Mouse (Mus musculus): Measurements from ENCODE around the gene Slc25a13. TPM values are rescaled to one million over a fixed set of nuclear protein-coding genes. Genes with fewer than 3 reads are reported as not detected.
A peak's percentile ranks its signal among the peaks of the same experiment; 100 is the strongest.

The Slc25a13 gene
- total RNA-seq, 2 experiments from 2014 or later, result 3.5 to 5.4 TPM

GRCm38 (mm10) chr6:6121904-6122303 is 95.1 kb downstream of the Slc25a13 start:
- no peak for DNase-seq (ENCODE audit: low spot score in 2 of 2)

GRCm38 (mm10) chr6:6120841-6121240 is 96.1 kb downstream of the Slc25a13 start:
- no peak for DNase-seq (ENCODE audit: low spot score in 2 of 2)

- no peak for DNase-seq (ENCODE audit: low spot score in 2 of 2)
Observed at GRCm38 (mm10) chr6:6115771-6116170, 101.2 kb downstream of the Slc25a13 start.

- DNase-seq (ENCODE audit: low spot score in 2 of 2), result no peak
Observed at GRCm38 (mm10) chr6:6113776-6114175, 103.2 kb downstream of the Slc25a13 start.

- DNase-seq (ENCODE audit: low spot score in 2 of 2), result no peak
Observed at GRCm38 (mm10) chr6:6112767-6113528, 104.0 kb downstream of the Slc25a13 start.

- peak in 1 of 2 experiments; percentile 16 for DNase-seq (ENCODE audit: low spot score in 2 of 2)
Observed at GRCm38 (mm10) chr6:6107419-6107966, 109.5 kb downstream of the Slc25a13 start.

GRCm38 (mm10) chr6:6105586-6105985 is 111.4 kb downstream of the Slc25a13 start:
- DNase-seq (ENCODE audit: low spot score in 2 of 2), result no peak

GRCm38 (mm10) chr6:6103469-6103868 is 113.5 kb downstream of the Slc25a13 start:
- DNase-seq (ENCODE audit: low spot score in 2 of 2), result no peak

- DNase-seq (ENCODE audit: low spot score in 2 of 2), result peak in 1 of 2 experiments; percentile 16
Observed at GRCm38 (mm10) chr6:6101605-6102004, 115.4 kb downstream of the Slc25a13 start.

GRCm38 (mm10) chr6:6100892-6101480 is 116.0 kb downstream of the Slc25a13 start:
- no peak for DNase-seq (ENCODE audit: low spot score in 2 of 2)

- DNase-seq (ENCODE audit: low spot score in 2 of 2), result no peak
Observed at GRCm38 (mm10) chr6:6093978-6094377, 123.0 kb downstream of the Slc25a13 start.

GRCm38 (mm10) chr6:6093522-6093921 is 123.5 kb downstream of the Slc25a13 start:
- no peak for DNase-seq (ENCODE audit: low spot score in 2 of 2)

- DNase-seq (ENCODE audit: low spot score in 2 of 2), result no peak
Observed at GRCm38 (mm10) chr6:6092497-6092896, 124.5 kb downstream of the Slc25a13 start.

GRCm38 (mm10) chr6:6091016-6091415 is 126.0 kb downstream of the Slc25a13 start:
- no peak for DNase-seq (ENCODE audit: low spot score in 2 of 2)

- DNase-seq (ENCODE audit: low spot score in 2 of 2), result peak; percentile 60 to 81
Observed at GRCm38 (mm10) chr6:6088151-6088550, 128.8 kb downstream of the Slc25a13 start.

- DNase-seq (ENCODE audit: low spot score in 2 of 2), result no peak
Observed at GRCm38 (mm10) chr6:6080484-6080883, 136.5 kb downstream of the Slc25a13 start.

GRCm38 (mm10) chr6:6077234-6077633 is 139.7 kb downstream of the Slc25a13 start:
- DNase-seq (ENCODE audit: low spot score in 2 of 2), result peak in 1 of 2 experiments; percentile 17

GRCm38 (mm10) chr6:6075940-6076447 is 141.0 kb downstream of the Slc25a13 start:
- no peak for DNase-seq (ENCODE audit: low spot score in 2 of 2)

- DNase-seq (ENCODE audit: low spot score in 2 of 2), result no peak
Observed at GRCm38 (mm10) chr6:6071038-6071437, 145.9 kb downstream of the Slc25a13 start.

- no peak for DNase-seq (ENCODE audit: low spot score in 2 of 2)
Observed at GRCm38 (mm10) chr6:6070015-6070414, 147.0 kb downstream of the Slc25a13 start.

GRCm38 (mm10) chr6:6067201-6067600 is 149.8 kb downstream of the Slc25a13 start:
- DNase-seq (ENCODE audit: low spot score in 2 of 2), result no peak

GRCm38 (mm10) chr6:6058548-6058947 is 158.4 kb downstream of the Slc25a13 start:
- no peak for DNase-seq (ENCODE audit: low spot score in 2 of 2)
